Comparison of ENCODE assay signal across 10 mouse cellular contexts in the genomic region with DNA sequence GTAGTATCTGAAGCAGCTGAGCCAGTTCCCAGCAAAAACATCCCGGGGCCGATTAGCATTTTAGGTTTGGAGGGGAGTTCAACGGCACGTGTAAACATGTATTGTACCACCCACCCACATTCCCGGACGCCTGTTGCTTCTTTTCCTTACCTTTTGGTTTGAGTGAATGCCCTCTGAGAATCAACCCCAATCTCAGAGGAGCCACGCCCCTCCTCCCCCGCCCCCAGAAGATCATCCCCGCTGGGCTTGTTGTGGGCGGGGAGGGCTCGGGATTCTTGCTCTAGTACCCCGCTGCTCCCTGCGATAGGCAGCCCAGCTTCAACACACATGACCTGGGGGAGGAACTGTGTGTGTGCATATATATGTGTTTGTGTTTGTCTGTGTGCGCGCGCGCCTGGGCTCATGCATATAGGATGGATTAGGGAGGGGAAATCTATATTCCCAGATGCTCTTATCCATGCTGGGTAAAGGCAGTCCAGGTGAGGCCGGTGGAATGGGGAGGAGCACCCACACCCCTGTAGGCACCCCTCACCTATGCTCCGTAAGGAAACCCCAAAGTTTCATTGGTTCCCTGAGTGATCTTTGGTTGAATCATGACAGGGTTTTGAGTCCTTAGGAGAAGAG. TPM values are rescaled to one million over a fixed set of nuclear protein-coding genes. Genes with fewer than 3 reads are reported as not detected.
DNase-seq lines count a peak whose midpoint lies in the region; ATAC-seq lines count a peak whose summit lies in the region.
"Had no signal": no experiment of that assay in that cellular context is flagged by ENCODE, and none has a peak within 500 bp of the region (broad histone marks: within the 10 kb centered on the region; RNA-seq: fewer than 3 reads in every experiment).

No protein-coding gene starts in this region.

- H3K27ac ChIP-seq in kidney, embryonic 14.5 days (ENCODE audit: low read depth, low read length), result no peak overlapping the region
- no peak overlapping the region for H3K27ac ChIP-seq in embryonic facial prominence, embryonic 10.5 days (replicated peaks)
- no peak overlapping the region for H3K27ac ChIP-seq in hindbrain, embryonic 14.5 days
- no peak overlapping the region for H3K27ac ChIP-seq in midbrain, embryonic 11.5 days (ENCODE audit: low read depth, low read length)

- H3K36me3 ChIP-seq in kidney, embryonic 14.5 days (ENCODE audit: control insufficient read depth, insufficient read depth, low read length), result no peaks in the 10 kb centered on the region
- H3K36me3 ChIP-seq in embryonic facial prominence, embryonic 10.5 days (replicated peaks), result no peaks in the 10 kb centered on the region
- H3K36me3 ChIP-seq in hindbrain, embryonic 14.5 days (replicated peaks; ENCODE audit: control insufficient read depth, insufficient read depth), result no peaks in the 10 kb centered on the region
- H3K36me3 ChIP-seq in midbrain, embryonic 11.5 days (ENCODE audit: control insufficient read depth, insufficient read depth, low read length), result no peaks in the 10 kb centered on the region
- H3K36me3 ChIP-seq: G1E had no signal

- H3K4me2 ChIP-seq in kidney, embryonic 14.5 days (replicated peaks; ENCODE audit: low read depth, low read length), result peak overlapping the region; percentile 36
- peak overlapping the region; percentile 43 for H3K4me2 ChIP-seq in hindbrain, embryonic 14.5 days (replicated peaks)
- H3K4me2 ChIP-seq in midbrain, embryonic 11.5 days, result peak overlapping the region; percentile 25; the same call in 1 of the 2 replicates

- DNase-seq in kidney, postnatal 36 days, result no peak
- DNase-seq in embryonic facial prominence, embryonic 10.5 days (ENCODE audit: low spot score), result no peak
- no peak for DNase-seq in hindbrain, embryonic 14.5 days (ENCODE audit: low spot score)
- DNase-seq in midbrain, embryonic 11.5 days (ENCODE audit: low spot score, missing footprints), result no peak
- no peak for DNase-seq in cerebellum, adult 11-12 months
- DNase-seq in adipocyte (ENCODE audit: low spot score), result no peak
- DNase-seq in frontal cortex, postnatal 14 days (ENCODE audit: low spot score in 2 of 2), result no peak
- DNase-seq: cerebellum, adult 11 months had no signal

- no peaks in the 10 kb centered on the region; the same call in 1 of the 2 replicates for H3K27me3 ChIP-seq in kidney, embryonic 14.5 days (ENCODE audit: control insufficient read depth, insufficient read depth, low read length)
- H3K27me3 ChIP-seq in embryonic facial prominence, embryonic 10.5 days (replicated peaks; ENCODE audit: low read depth, poor library complexity, severe bottlenecking), result peaks cover 11% of the 10 kb centered on the region
- no peaks in the 10 kb centered on the region for H3K27me3 ChIP-seq in hindbrain, embryonic 14.5 days (ENCODE audit: control insufficient read depth, insufficient read depth, low read length)
- no peaks in the 10 kb centered on the region for H3K27me3 ChIP-seq in midbrain, embryonic 11.5 days (ENCODE audit: control insufficient read depth, insufficient read depth, low read length)

- H3K9me3 ChIP-seq in kidney, embryonic 14.5 days (ENCODE audit: control insufficient read depth, low read length), result no peaks in the 10 kb centered on the region
- no peaks in the 10 kb centered on the region for H3K9me3 ChIP-seq in embryonic facial prominence, embryonic 10.5 days
- H3K9me3 ChIP-seq in hindbrain, embryonic 14.5 days (ENCODE audit: control insufficient read depth, low read length), result no peaks in the 10 kb centered on the region
- H3K9me3 ChIP-seq in midbrain, embryonic 11.5 days (ENCODE audit: control insufficient read depth, low read length), result no peaks in the 10 kb centered on the region
- H3K9me3 ChIP-seq: G1E had no signal

- no peak; the same call in 1 of the 2 replicates for ATAC-seq in kidney, embryonic 14.5 days (ENCODE audit: low FRiP score, low TSS enrichment)
- ATAC-seq in hindbrain, embryonic 14.5 days (ENCODE audit: low FRiP score), result 0 out of 2 replicates have a peak, but pooled peaks have one; percentile 37
- peak; percentile 50; the same call in 1 of the 2 replicates for ATAC-seq in midbrain, embryonic 11.5 days (ENCODE audit: low FRiP score)

- 0 out of 2 replicates have a peak overlapping the region, but pooled peaks have one; percentile 7 for H3K4me3 ChIP-seq in kidney, embryonic 14.5 days (ENCODE audit: low read length)
- peak overlapping the region; percentile 37 for H3K4me3 ChIP-seq in embryonic facial prominence, embryonic 10.5 days
- no peak overlapping the region for H3K4me3 ChIP-seq in hindbrain, embryonic 14.5 days (replicated peaks; ENCODE audit: low read length)
- no peak overlapping the region for H3K4me3 ChIP-seq in midbrain, embryonic 11.5 days (ENCODE audit: low read depth, low read length)

- H3K9ac ChIP-seq in kidney, embryonic 14.5 days (ENCODE audit: low read depth, low read length), result no peak overlapping the region
- no peak overlapping the region; the same call in 1 of the 2 replicates for H3K9ac ChIP-seq in hindbrain, embryonic 14.5 days
- no peak overlapping the region for H3K9ac ChIP-seq in midbrain, embryonic 11.5 days (ENCODE audit: low read length)

- peaks cover 4% of the 10 kb centered on the region; the same call in 1 of the 2 replicates for H3K4me1 ChIP-seq in kidney, embryonic 14.5 days (ENCODE audit: control insufficient read depth, insufficient read depth, low read length)
- peaks cover 14% of the 10 kb centered on the region for H3K4me1 ChIP-seq in embryonic facial prominence, embryonic 10.5 days
- peaks cover 4% of the 10 kb centered on the region; the same call in 1 of the 2 replicates for H3K4me1 ChIP-seq in hindbrain, embryonic 14.5 days (replicated peaks; ENCODE audit: control insufficient read depth, insufficient read depth, low read length)
- H3K4me1 ChIP-seq in midbrain, embryonic 11.5 days (ENCODE audit: control insufficient read depth, insufficient read depth, low read length), result peaks cover 2% of the 10 kb centered on the region; the same call in 1 of the 2 replicates

- 6% methylated on average over 19 of the region's 19 CpGs for WGBS in kidney, embryonic 14.5 days
- 6% methylated on average over 19 of the region's 19 CpGs for WGBS in embryonic facial prominence, embryonic 10.5 days
- WGBS in hindbrain, embryonic 14.5 days, result 5% methylated on average over 19 of the region's 19 CpGs
- WGBS in midbrain, embryonic 11.5 days, result 4% methylated on average over 19 of the region's 19 CpGs

RNA-seq across cellular contexts. Expression of gene Prkab1, which starts 6.4 kb away (rescaled TPM):
- polyA plus RNA-seq in kidney, embryonic 14.5 days (2014; fragmentation: Nextera tagmentation; extraction: Ambion mirVana), result 60.9 and 85.5 TPM in 2 replicates
- 77.1 and 79.2 TPM in 2 replicates for polyA plus RNA-seq in embryonic facial prominence, embryonic 10.5 days (2016; fragmentation: Nextera tagmentation; extraction: Ambion mirVana)
- polyA plus RNA-seq in hindbrain, embryonic 14.5 days (2014; fragmentation: Nextera tagmentation; extraction: Ambion mirVana), result 45.6 and 47.7 TPM in 2 replicates
- 48.4 and 55.4 TPM in 2 replicates for polyA plus RNA-seq in midbrain, embryonic 11.5 days (2014; fragmentation: Nextera tagmentation; extraction: Ambion mirVana)

RNA-seq across cellular contexts. Expression of gene Tmem233, which starts 52.4 kb away (rescaled TPM):
- polyA plus RNA-seq in kidney, embryonic 14.5 days (2014; fragmentation: Nextera tagmentation; extraction: Ambion mirVana), result not detected in 2 replicates
- not detected in 2 replicates for polyA plus RNA-seq in embryonic facial prominence, embryonic 10.5 days (2016; fragmentation: Nextera tagmentation; extraction: Ambion mirVana)
- not detected in 2 replicates for polyA plus RNA-seq in hindbrain, embryonic 14.5 days (2014; fragmentation: Nextera tagmentation; extraction: Ambion mirVana)
- polyA plus RNA-seq in midbrain, embryonic 11.5 days (2014; fragmentation: Nextera tagmentation; extraction: Ambion mirVana), result not detected in 2 replicates
- polyA plus RNA-seq: G1E had no signal

Comparison
In these comparisons a context has a peak if more than half of its experiments do, and no peak if none do; other contexts are left out.
1. H3K4me3 ChIP-seq: peak in kidney, embryonic 14.5 days (single experiment) and embryonic facial prominence, embryonic 10.5 days (single experiment); none in hindbrain, embryonic 14.5 days (single experiment) and midbrain, embryonic 11.5 days (single experiment).
2. Peak in every context shown above with its lines, with median percentiles within 50 percentile points of each other: H3K4me2 ChIP-seq.